Mouse (Mus musculus) cerebellum, adult 9-11 months (tissue): ENCODE measurements around the gene Med27.

ENCODE experiments used
- DNase-seq: peaks from one replicate; pipeline ENCODE4 v3.0.0; 2022

The Med27 gene

DNA sequence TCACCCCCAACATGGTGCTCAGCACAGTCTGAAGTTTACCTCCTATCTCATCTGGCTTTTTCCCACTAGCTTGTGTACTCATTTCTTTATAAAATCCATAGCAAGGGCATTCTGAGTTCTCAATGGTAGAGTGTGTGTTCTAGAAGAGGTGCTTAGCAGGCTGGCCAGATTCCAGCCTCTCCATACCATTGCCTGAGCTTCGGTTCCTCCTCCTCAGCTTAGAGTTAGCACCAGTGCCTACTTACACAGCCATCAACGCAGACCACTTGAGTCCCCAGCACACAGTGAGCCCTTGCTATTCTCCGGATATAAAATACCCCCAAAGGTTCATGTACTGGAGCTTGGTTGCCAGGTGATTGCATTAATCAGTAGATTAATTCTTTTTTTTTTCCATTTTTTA lies 54.2 kb downstream of the Med27 start:
- no peak for DNase-seq

DNA sequence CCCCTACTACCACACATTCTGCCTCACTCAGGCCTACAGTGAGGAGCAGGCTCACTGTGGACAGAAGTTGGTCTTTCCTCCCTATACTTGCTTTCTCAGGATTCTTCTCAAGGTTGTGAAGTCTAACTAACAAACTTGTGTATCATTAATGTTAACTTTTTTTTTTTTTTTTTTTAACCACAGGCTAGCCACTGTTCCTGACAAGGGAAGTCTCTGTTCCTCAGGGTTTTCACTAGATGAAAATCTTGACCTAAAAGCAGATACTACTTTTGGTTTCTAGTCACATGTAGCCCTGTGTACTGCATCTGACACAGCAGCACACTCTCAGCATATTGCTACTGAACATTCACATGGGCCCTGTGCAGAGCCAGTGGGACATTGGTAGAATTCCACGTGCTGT lies 55.2 kb downstream of the Med27 start:
- no peak for DNase-seq

DNA sequence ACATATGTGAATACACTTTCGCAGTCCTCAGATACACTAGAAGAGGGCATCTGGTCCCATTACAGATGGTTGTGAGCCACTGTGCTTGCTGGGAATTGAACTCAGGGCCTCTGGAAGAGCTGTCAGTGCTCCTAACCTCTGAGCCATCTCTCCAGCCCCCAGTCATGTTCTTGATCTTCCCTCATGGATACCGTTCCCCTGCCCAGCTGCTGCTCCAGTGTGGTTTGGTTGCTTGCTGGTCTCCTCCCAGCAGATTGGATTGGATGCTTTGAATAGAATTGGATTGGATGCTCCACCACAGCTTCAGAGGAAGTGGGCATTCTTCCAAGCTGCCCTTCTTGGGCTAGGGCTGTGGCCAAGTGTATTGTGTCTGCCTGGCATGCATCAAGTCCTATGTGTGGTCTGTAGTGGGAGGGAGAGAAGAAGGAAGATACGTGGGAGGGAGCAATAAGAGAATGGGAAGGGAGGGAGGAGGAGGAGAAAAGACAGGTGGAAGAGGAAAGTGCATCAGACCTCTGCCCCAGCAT lies 56.0 kb downstream of the Med27 start:
- DNase-seq, result peak; percentile 28

DNA sequence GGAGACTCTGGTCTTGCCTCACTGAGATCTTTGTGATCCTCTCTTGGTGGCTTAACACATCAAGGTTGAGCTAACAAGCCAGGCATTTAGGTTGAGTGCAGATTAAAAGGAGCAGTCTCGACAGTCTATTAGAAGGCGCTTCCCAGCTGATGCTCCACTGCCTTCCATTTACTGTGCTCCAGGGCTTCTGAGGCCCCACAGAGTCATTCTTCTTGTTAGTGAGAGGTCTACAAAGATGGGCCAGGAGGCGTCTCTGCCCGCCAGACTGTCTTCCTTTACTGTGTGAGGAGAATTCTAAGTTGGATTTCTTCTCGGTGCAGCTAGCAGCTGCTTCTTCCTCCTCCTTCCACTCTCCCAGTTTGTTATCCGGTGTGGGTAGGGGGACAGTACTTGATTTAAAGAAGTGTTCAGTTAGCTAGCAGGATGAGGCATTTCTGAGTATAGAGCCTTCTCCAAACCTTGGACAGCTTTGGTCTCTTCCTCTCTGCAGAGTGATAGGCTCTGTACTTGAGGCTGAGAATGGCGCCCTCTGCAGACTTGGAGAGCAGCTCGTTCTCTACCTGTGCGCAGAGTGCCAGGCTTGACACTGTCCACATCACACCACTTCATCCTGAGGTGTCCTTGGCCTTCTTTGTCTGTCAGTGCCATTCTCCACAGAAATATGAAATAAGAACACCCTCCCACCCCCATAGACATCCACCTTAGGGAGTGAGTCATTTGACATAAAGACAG lies 57.3 kb downstream of the Med27 start:
- no peak for DNase-seq

DNA sequence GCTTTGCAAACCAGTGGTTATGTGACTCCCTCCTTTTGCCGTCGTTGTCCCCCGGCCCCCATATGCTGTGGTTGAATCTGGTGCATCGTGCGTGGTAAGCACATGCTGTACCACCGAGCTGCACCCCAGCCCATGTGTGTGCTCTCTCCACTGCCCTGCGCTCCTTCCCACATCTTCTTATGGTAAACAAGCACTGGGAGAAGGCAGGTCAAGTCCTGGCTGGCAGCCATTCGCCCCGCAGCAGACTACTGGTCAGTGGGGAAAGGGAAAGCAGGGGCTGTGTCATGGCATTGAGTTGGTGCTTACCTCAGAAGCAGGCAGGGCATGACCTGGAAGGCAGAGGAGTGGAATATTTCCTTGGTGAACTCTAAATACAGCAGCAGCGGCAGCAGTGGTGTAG lies 58.3 kb downstream of the Med27 start:
- DNase-seq, result no peak

DNA sequence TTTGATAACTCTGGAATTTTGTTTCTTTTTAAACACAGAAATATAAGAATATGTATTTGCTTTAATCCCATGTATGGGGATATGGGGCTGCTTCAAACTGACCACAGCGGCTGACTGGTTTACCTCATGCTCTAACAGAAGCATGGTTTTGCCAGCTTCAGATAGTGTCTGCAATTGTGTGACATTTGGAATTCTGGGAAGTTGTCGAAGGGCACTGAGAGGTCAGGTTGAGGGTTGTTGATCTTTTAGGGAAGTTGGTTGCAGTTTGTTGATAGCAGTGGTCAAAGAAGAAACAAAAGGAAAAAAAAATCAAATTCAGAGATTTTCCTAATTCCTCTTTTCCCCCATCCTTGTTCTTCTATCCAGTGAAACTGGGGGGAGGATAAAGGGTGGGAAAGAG lies 59.2 kb downstream of the Med27 start:
- no peak for DNase-seq

DNA sequence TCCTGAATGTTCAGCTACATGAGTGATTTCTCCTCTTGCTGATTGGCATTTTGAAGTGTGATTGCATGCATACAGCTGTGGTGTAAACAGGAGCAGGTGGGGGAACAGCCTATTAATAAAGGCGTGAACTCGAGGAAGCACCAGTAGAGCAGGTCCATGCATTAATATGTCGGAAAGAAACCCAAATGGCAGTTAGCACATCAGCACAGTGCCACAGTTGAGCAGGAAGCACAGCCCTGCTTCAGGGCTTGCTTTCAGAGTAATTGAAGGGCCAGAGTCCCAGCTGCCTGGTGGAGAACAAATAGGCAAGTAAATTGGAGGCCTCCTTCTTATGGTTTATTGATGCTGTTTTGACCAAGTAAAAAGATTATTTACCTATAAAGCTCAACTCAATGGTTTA lies 60.7 kb downstream of the Med27 start:
- no peak for DNase-seq

DNA sequence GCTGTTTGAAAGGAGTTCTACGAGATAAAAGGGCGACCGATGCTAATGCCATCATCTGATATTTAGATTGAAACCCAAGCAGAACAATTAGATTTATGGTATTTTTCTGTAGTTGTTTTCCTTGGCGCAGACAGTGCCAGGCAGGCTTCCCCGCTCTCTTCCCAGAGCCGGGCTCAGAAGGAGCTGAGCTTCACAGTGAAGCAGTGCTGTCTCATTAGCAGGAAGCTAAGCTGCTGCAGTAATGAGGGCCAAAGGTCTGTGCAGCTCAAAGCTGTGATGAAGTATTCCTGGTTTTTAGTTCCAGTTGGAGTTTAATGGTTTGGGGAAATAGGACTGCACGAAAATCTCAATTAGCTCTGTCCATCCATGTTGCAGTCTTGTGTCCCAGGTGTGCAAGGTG lies 61.1 kb downstream of the Med27 start:
- no peak for DNase-seq

DNA sequence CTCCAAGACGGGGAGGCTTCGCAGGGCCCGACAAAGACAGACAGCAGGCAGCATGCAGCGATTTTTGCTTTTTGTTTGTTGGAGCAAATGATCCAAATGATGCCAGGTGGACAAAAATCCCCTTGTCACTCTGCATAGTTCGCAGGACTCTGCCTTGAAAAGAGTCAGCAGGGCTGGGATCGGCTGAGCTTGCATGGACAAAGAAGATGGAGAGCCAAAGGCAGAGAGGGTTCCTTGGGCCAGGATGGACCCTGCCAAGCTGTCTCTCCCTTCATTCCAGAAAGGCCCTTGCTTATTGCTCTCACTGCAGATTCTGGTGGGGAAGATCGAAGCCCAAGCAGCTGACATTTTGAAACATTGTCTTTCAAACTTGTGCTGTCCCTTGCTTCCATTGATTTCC lies 64.3 kb downstream of the Med27 start:
- DNase-seq, result no peak

DNA sequence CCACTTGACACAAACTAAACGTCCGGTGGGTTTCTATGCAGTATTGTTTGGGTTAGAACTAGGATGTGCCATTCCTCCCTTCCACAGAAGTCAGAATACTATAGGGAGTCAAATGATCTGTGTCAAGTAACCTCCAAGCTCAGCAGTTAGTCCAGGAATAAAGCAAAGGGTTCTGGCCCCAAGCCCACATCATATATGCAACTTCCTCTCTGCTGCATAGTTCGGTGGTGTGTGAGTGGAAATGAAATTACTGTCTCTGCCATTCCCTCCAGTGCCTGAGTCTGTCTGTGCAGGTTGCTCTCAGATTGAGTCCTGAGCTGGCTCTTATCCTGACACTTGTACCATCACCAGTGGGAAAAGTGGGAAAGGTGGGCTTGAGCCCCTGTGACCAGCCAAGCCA lies 65.8 kb downstream of the Med27 start:
- no peak for DNase-seq

DNA sequence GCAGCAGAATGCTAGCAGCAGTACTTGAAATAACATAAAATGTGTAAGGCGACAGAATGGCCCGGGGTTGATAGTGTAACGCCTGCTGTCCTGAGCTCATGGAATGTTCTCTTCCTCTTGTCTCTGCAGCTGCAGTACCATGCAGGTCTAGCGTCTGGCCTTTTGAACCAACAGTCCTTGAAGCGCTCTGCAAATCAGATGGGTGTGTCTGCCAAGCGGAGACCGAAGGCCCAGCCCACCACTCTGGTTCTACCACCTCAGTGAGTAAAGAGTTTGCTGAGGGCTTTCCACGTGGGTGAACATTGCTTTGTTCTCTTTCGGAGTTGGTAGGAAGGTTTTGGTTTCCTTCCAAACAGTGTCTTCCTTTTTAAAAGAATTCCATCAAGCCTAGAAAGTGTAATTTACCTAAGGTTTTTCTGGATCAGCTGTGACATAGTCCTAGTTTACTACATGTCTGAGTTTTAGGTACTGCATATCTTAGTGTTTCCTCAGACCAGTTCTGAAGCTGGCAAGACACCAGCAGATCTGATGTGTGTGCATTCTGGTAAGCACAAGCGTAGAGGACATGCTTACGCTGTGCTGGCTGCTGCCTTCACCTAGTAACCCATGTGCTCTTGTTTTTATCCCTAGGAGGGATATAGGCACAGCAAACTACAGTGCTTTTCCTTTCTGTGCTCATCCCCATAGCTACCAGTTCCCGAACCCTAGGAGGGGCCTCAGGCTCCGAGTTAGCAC lies 66.8 kb downstream of the Med27 start:
- no peak for DNase-seq

DNA sequence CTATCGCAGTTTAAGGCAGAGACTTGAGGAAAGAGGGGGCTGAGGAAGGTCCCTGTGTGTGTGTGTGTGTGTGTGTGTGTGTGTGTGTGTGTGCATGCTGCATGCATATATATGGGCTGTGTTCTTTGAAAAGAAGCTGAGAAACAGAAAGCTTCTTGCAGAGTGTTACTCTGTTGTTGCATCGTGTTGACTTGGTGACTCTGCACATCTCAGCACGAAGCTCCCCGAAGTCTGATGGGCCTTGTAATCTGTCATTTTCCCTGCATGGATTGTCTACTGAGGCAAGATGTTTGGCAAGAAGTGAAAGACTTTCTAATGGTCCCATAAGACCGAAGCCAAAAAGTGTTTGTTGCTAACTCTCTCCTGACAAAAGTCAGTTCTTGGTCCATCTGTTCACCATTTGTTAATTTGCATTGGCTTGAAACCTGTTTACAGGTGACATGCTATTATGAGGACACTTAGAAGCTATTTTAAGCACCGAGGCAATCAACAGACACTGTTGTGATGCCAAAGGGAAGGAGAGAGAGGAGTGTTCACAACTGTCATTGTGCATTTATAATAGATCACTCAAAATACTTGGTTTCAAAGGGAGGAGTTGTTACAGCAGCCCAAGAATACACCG lies 68.3 kb downstream of the Med27 start:
- peak; percentile 22 for DNase-seq

DNA sequence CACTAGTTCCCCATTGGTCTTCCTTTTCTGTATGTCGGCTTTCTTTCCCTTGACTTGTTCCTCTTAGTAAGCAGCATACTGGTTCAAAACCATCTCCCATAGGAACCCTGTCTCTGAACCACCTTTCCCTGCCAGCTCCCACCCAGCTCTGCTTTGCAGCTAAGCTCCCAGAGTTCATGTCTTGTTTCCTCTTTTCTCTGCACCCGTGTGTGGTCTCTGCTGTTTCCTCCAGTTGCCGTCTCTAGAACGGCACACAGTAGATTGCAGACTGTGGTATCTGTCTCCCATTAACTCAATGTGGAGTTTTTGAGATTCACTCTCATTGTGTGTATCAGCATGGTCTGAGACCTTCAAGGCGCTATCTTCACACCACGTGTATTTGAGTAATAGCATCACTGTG lies 71.9 kb downstream of the Med27 start:
- DNase-seq, result no peak

DNA sequence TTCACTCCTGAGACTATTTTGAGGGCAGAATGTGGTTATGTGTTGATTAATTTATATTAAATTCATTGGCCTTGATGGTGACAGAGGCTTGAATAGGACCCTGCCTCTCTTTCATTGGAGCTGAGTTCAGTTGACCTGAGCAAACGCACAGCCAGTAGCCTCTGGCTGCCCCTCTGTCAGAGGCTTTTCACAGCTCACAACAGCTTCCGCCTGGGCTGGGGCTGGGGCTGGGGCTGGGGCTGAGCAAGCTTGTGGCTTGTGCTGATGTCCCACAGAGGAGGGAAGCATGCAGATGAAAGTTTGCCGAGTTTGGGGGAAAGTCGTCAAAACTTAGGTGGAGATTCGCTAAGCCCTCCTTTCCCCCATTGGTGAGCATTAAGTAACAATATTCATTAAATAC lies 72.8 kb downstream of the Med27 start:
- DNase-seq, result no peak

DNA sequence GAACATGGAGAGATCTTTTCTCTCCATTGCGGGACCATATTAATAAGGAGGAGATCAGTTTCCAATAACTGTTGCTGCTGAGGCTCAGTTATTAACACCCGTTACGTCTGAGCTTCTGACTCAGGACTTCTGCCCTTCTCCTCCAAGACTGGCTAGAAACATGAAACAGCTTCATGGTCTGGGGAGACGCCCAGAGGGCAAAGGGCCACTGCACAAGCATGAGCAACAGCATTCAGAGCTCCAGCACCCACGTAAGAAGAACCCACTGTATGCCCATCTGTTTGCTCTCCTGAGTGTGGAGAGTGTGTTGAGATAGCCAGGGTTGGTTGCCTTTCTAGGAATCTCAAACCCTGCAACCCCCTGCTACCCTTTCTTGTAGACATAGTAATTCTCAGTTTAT lies 73.3 kb downstream of the Med27 start:
- no peak for DNase-seq

DNA sequence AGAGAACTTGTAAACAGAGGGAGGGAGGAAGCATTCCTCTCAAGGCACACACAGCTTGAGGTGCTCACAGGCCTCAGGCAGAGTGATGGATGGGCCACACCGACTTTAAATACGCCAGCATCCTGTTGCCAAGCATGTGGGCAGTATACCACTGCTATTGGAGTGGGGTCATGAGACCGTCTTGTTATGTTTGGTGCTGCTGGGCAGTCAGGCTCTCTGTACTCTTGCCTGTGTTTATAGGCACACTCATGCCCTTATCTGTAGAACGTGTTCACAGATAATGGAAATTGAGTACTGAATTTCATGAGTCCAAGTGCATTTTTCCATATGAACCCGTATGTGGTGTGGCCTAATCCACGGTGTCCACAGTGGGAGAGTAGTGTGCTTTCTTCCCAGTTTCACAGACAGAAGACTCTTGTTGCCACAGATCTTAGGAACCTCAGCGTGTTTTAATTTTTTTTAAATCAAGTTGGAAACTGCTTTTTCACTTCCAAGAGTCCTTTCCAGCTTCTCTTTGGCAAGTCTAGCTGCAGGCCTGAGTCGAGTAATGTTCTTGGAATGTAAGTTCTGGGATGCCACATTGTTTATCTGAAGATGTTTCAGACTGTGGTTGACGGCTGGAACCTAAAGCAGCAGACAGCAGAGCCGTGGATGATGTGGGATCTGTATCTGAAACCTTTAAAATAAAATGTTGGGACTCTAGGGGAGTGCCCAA lies 75.7 kb downstream of the Med27 start:
- no peak for DNase-seq

DNA sequence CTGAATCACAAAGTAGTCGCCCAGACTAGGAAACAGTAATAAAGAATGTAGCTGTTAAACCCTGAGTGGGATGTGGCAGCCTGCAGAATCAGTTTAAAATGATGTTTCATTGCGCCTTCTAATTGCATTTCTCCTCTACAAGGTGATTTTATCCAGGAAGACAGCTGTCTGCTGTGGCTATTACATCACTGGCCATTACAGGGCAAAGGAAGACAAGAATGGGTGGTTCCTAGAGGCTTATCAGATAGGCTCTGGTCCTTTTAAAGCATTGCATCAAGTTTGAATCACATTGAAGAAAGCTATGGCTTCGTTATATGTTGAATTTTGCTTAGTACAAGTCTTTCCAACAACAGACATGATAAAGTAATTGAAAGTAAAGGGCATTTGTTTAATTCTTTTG lies 76.4 kb downstream of the Med27 start:
- no peak for DNase-seq

DNA sequence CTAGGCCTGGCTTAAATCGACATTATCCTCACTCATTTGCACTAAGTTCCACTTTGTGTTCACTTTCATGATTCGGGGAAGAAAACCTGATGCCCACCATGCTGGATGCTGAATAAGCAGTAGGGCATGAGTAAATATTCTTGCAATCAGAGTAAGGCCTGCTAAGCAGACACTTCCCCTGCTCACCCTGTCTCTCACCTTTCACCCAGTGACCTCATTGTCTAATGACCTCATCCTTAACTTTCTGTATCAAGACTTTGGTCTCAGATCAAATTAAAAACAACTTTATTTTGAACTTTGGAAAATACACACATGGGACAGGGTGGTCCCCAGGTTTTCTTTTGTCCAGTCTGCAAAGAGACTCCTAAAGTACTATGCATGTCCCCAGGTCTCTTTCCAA lies 78.8 kb downstream of the Med27 start:
- DNase-seq, result no peak

DNA sequence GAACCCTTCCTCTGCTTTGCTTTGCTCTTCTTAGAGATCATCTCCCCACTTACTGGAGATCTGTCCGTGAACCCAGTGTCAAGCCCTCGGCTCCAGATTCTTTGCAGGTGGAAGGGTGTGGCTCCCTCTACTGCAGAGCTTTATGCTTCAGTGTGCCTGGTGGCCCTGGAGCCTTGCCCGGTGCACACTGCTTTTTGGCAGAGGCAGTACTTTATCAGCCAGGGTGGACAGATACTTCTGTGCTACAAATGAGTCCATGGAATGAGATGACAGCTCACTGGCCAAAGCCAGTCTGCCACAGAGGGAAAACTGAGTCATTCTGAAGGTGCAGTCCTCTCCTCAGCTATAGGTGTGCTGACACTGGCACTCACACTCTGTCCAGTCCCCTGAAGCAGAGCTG lies 80.1 kb downstream of the Med27 start:
- peak; percentile 89 for DNase-seq

DNA sequence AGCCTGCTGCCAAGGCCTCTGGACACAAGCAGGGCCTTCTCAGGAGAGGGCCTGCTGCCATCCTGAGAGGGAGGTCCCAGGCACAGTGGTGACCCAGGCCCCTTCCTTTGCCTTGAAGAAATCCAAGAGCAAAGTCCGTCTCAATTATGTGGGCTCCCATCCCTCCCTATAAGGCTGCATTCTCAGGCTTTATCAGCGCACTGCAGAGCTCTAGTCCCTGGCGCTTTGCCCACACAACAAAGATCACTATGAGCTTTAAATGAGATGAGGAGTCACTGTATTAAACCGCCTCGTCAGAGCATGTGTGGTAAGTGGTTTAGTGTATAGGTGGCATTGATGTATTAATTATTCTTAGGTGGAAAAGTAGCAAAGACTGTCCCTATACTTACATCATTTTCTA lies 85.9 kb downstream of the Med27 start:
- DNase-seq, result no peak

DNA sequence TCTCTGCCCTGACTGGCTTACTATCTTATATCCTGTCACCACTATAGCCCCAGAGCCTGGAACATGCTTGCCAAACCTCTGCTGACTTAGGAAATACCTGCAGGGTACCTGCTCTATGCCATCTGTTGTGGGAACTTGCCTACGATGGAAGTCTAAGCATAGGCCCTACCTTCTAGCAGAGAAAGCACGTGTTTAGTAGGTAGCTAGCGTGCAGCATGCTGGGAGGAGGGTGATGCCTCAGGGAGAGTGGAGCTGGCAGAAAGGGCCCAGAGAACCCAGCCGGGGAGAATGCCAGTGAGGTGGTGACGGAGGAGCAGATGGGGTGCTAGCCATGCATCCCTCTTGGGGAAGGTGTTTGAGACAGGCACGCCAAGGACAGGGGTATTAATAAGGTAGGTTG lies 89.8 kb downstream of the Med27 start:
- DNase-seq, result peak; percentile 48

DNA sequence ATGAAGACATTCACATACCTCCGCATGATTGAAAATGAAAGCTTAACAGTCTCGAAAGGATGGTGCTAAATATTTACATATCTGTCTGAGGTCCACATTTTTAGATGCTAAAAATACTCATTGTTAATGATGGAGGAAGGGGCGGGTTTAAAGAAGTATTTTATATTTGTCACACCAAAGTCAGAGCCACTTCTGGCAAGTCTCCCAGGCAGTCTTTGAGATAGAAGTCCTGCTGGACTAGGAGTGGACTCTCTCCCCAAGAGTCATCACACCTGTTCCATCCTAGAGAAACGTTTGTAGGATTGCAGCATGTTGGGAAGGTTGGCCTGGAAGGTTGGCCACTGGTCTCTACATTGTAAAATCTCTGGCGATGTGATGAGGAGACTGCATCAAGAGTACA lies 90.5 kb downstream of the Med27 start:
- no peak for DNase-seq

DNA sequence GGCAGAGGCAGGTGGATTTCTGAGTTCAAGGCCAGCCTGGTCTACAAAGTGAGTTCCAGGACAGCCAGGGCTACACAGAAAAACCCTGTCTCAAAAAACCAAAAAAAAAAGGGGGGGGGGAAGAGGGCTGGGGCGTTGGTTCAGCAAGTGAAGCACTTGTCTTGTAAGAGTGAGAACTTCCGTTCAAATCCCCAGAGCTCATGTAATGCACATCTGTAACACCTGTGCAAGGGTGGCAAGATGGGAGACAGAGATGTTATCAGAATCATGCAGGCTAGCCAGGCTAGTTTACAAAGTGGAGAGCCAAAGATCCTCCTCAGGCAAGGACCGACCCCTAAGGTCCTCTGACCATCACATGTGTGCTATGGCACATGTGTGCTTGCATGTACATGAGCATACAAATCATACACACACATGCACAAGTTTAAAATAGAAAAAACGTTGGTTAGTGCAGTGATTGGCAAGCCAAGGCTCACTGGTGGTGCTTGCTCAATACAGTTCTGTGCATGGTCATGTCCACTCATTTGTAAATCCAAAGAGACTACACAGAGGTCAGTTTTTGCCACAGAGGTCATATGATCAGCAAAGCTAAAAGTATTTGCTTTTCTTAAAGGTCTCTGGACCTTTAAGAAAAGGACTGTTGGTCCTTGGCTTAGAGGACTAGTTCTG lies 91.4 kb downstream of the Med27 start:
- no peak for DNase-seq
